Mouse (Mus musculus): ENCODE measurements around the gene Lrrc47. TPM values are rescaled to one million over a fixed set of nuclear protein-coding genes. Genes with fewer than 3 reads are reported as not detected.

The Lrrc47 gene
- polyA plus RNA-seq, 1 experiment from 2014 or later: 34.4 TPM

DNA sequence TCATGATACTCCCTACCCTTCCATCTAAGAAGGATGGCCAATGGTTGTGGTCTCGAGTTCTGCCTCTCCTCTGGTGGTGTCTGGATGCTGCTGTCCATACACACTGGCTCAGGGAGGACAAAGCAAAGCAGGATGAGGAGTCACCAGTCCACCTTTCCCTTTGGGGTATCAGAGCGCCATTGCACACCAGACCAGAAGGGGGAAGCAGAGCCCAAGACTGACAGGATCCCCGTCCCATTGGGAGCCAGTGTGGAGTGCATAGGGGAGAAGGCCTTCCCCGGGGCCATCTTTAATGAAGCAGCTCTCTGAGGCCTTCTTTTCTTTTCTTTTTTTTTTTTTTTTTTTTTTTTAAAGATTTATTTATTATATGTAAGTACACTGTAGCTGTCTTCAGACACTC, 41.5 kb downstream of the Lrrc47 start:
- 58% methylated on average over 4 of the region's 4 CpGs for WGBS

DNA sequence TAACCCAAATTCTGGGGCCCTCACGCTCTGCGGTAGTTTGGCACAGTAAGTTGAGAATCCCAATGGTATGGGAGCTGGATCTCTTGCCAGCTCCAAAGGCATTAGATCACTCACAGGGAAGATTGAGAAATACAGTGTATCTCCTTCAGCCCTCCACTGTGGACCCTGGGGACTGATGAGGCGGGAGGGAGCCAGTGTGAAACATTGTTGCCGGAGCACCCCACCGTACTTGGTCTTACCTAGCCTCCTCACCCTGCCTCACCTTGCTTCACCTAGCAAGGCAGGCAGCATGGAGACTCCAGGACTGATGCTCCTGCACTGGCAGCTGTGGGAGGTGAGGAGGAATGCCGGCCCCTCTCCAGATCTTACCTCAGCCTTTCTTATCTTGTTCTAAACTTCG, 44.0 kb downstream of the Lrrc47 start:
- no peak overlapping the region for H3K4me2 ChIP-seq
- no peak overlapping the region for H3K4me3 ChIP-seq (replicated peaks)
- no peak overlapping the region for H3K9ac ChIP-seq (replicated peaks)
- H3K9me3 ChIP-seq: no peaks in the 10 kb centered on the region
- H3K36me3 ChIP-seq: no peaks in the 10 kb centered on the region
- no peak for ATAC-seq (ENCODE audit: insufficient number of reproducible peaks, insufficient read depth, low FRiP score, low TSS enrichment, low read depth)
- no peaks in the 10 kb centered on the region; the same call in 1 of the 2 replicates for H3K4me1 ChIP-seq (replicated peaks)
- 85% methylated on average over 7 of the region's 7 CpGs for WGBS
- no peak overlapping the region for H3K27ac ChIP-seq
- peaks cover 6% of the 10 kb centered on the region; the same call in 1 of the 2 replicates for H3K27me3 ChIP-seq

More for the DNA sequence above, 41.5 kb downstream of the Lrrc47 start:
- no peak overlapping the region for H3K4me3 ChIP-seq (replicated peaks)
- H3K36me3 ChIP-seq: no peaks in the 10 kb centered on the region
- no peak for ATAC-seq (ENCODE audit: insufficient number of reproducible peaks, insufficient read depth, low FRiP score, low TSS enrichment, low read depth)
- H3K27ac ChIP-seq: no peak overlapping the region
- H3K4me1 ChIP-seq (replicated peaks): no peaks in the 10 kb centered on the region; the same call in 1 of the 2 replicates
- H3K27me3 ChIP-seq: no peaks in the 10 kb centered on the region
- H3K9ac ChIP-seq (replicated peaks): no peak overlapping the region
- H3K4me2 ChIP-seq: no peak overlapping the region
- no peaks in the 10 kb centered on the region for H3K9me3 ChIP-seq

DNA sequence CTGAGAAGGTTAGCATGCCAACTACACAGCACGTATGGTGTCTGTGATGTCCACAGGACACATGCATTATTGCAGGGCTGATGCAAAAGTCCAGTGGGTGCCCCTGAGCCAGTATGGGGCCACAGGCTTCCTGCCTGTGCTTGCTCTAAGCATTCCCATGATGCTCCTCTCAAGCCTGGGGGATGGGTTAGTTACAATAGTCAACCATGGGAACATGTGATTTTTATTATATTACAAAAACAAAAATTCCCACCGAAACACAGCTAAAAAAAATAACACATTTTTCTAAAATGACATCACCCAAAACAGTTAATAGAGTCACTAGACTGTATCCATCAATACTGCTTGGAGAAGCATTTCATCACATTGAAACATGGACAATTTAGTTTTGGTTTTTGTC, 44.5 kb downstream of the Lrrc47 start:
- H3K27ac ChIP-seq: no peak overlapping the region
- WGBS: 71% methylated on average over 2 of the region's 2 CpGs

DNA sequence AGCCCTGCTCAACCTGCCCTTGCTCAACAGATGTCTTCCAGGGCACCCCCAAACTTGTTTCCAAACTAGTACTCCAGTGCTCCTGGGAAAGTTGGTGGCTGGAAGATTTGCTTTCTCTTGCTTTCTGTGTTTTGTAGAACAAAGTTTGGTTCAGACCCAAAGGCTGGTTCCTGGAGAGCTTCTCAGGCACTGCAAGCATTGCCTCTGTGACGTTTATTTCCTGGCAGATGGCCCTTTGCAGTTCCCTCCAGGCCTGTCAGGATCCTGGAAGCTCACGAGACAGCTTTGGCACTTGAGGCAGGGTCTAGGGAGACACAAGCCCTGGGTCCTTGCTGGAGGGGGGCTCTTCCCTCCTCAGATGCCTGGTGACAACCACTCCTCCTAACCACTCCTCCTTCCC, 45.1 kb downstream of the Lrrc47 start:
- Histone ChIP-seq H3K9me3 (no peaks in the 10 kb centered on the region), H3K27me3 (peaks cover 6% of the 10 kb centered on the region; the same call in 1 of the 2 replicates), H3K36me3 (no peaks in the 10 kb centered on the region), H3K9ac (replicated peaks) (0 out of 2 replicates have a peak overlapping the region, but pooled peaks have one; percentile 18), H3K4me2 (no peak overlapping the region), H3K4me1 (replicated peaks) (no peaks in the 10 kb centered on the region; the same call in 1 of the 2 replicates), H3K4me3 (replicated peaks) (no peak overlapping the region), H3K27ac (no peak overlapping the region)
- no peak for ATAC-seq (ENCODE audit: insufficient number of reproducible peaks, insufficient read depth, low FRiP score, low TSS enrichment, low read depth)
- 36% methylated on average over 2 of the region's 2 CpGs for WGBS

More for the DNA sequence above, 44.5 kb downstream of the Lrrc47 start:
- peaks cover 6% of the 10 kb centered on the region; the same call in 1 of the 2 replicates for H3K27me3 ChIP-seq
- H3K9ac ChIP-seq (replicated peaks): no peak overlapping the region
- no peak overlapping the region for H3K4me3 ChIP-seq (replicated peaks)
- H3K4me1 ChIP-seq (replicated peaks): no peaks in the 10 kb centered on the region; the same call in 1 of the 2 replicates
- no peaks in the 10 kb centered on the region for H3K36me3 ChIP-seq
- H3K4me2 ChIP-seq: no peak overlapping the region
- ATAC-seq (ENCODE audit: insufficient number of reproducible peaks, insufficient read depth, low FRiP score, low TSS enrichment, low read depth): no peak
- no peaks in the 10 kb centered on the region for H3K9me3 ChIP-seq

DNA sequence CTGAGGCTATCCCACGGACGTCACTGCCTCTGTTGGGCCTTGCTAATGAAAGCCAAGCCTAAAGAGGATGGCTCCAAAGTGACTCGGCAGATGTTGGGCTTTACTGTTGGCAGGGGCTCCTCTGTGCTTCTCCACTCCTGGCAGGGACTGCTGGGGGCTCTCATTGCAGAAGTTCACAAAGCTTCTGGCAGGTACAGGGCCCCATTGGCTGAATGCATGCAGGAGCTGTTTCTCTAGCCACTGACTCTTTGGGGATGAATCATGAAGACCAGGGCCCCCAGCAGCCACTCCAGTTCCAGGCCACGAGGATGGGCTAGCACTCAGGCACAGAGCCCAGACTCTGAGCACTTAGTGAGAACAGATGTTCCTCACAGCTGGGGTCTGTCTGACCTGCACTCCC, 46.2 kb downstream of the Lrrc47 start:
- H3K9ac ChIP-seq (replicated peaks): no peak overlapping the region
- 51% methylated on average over 4 of the region's 4 CpGs for WGBS
- no peak overlapping the region for H3K27ac ChIP-seq
- no peaks in the 10 kb centered on the region for H3K36me3 ChIP-seq
- no peak for ATAC-seq (ENCODE audit: insufficient number of reproducible peaks, insufficient read depth, low FRiP score, low TSS enrichment, low read depth)
- no peak overlapping the region for H3K4me3 ChIP-seq (replicated peaks)
- no peaks in the 10 kb centered on the region for H3K9me3 ChIP-seq
- no peak overlapping the region for H3K4me2 ChIP-seq
- no peaks in the 10 kb centered on the region; the same call in 1 of the 2 replicates for H3K4me1 ChIP-seq (replicated peaks)
- H3K27me3 ChIP-seq: peaks cover 10% of the 10 kb centered on the region; the same call in 1 of the 2 replicates

DNA sequence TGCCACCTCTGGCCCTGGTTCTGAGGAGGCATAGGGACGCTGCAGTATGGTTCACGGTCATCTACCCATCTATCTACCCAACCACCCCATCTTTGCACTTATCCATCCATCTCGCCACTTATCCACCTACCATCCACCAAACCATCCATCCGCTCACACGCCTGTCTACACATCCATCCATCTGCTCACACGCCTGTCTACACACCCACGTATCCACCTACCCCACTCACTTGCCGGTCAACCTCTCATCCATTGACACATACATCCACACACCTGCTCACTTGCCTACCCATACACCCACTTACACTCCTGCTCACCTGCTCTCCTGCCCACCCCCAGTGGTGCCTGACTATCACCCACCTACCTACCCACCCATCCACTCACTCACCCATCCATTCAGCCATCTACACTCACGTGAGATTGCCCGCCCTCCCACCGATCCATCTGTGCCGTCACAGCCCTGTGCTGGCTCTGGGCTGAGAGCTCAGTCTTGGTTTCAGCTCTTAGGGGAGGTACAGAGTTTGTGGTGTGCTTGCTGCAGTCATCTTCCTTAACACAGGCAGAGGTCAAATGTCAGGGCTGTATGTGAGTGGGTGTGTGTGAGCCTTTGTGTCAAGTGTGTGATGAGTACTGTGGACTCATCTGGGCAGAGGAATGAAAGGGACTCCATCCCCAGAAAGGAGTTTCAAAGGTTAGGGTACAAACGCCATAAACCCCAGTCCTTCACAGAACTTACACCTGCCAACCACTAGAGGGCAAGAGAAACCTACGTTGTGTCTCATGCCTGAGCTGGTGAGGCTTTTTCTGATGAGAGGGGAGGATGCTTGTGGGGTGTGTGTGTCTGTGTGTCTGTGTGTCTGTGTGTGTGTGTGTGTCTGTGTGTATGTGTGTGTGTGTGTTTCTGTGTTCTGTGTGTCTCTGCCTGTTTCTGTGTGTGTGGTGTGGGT, 53.6 kb downstream of the Lrrc47 start:
- Histone ChIP-seq H3K9ac (replicated peaks) (no peak overlapping the region), H3K9me3 (no peaks in the 10 kb centered on the region), H3K4me3 (replicated peaks) (no peak overlapping the region), H3K36me3 (no peaks in the 10 kb centered on the region), H3K27ac (no peak overlapping the region), H3K4me1 (replicated peaks) (no peaks in the 10 kb centered on the region), H3K4me2 (no peak overlapping the region), H3K27me3 (peaks cover 46% of the 10 kb centered on the region)
- ATAC-seq (ENCODE audit: insufficient number of reproducible peaks, insufficient read depth, low FRiP score, low TSS enrichment, low read depth): peak; percentile 27; the same call in 1 of the 2 replicates
- WGBS: 61% methylated on average over 14 of the region's 14 CpGs

DNA sequence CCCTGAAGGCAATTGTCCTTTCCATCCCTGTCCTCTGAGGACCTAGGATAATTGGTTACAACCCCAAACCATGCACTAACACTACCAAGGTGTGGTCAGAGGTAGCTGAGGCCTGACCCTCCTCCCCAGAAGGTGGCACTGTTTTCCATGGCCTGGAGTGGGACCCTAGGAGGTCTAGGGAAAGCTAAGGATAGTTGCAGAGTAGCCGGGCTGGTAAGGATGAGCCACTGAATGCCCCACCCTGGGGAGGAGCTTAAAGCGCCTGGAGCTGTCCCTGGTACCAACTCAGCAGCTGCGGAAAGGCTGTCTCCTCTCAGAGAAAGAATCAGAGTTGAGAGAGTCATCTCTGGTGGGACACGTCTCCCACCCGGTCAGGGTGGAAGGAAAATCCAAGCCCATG, 59.4 kb downstream of the Lrrc47 start:
- Histone ChIP-seq H3K4me1 (replicated peaks) (peaks cover 12% of the 10 kb centered on the region; the same call in 1 of the 2 replicates), H3K4me3 (replicated peaks) (no peak overlapping the region), H3K27ac (no peak overlapping the region), H3K9ac (replicated peaks) (no peak overlapping the region), H3K27me3 (peaks cover 80% of the 10 kb centered on the region), H3K9me3 (no peaks in the 10 kb centered on the region), H3K4me2 (no peak overlapping the region), H3K36me3 (no peaks in the 10 kb centered on the region)
- 0 out of 2 replicates have a peak, but pooled peaks have one; percentile 11 for ATAC-seq (ENCODE audit: insufficient number of reproducible peaks, insufficient read depth, low FRiP score, low TSS enrichment, low read depth)
- WGBS: 3% methylated on average over 5 of the region's 5 CpGs

Other genes starting within 250 kb of the Lrrc47 start
- 105 and 116 TPM in 2 replicates for gene A430005L14Rik, start 54.5 kb upstream of the Lrrc47 start, polyA plus RNA-seq (2016; fragmentation: Nextera tagmentation; extraction: Ambion mirVana)
- gene Dffb, start 36.6 kb upstream of the Lrrc47 start, polyA plus RNA-seq (2016; fragmentation: Nextera tagmentation; extraction: Ambion mirVana): 14.9 and 15.9 TPM in 2 replicates
- 20.4 and 21.0 TPM in 2 replicates for gene Cep104, start 36.5 kb upstream of the Lrrc47 start, polyA plus RNA-seq (2016; fragmentation: Nextera tagmentation; extraction: Ambion mirVana)
- gene Smim1, start 14.5 kb downstream of the Lrrc47 start, polyA plus RNA-seq (2016; fragmentation: Nextera tagmentation; extraction: Ambion mirVana): 6.3 and 8.1 TPM in 2 replicates
- gene Ccdc27, start 30.9 kb downstream of the Lrrc47 start, polyA plus RNA-seq (2016; fragmentation: Nextera tagmentation; extraction: Ambion mirVana): not detected in 2 replicates
- gene Trp73, start 128.5 kb downstream of the Lrrc47 start, polyA plus RNA-seq (2016; fragmentation: Nextera tagmentation; extraction: Ambion mirVana): 1.2 and 1.9 TPM in 2 replicates
- 46.0 and 48.5 TPM in 2 replicates for gene Wrap73, start 130.6 kb downstream of the Lrrc47 start, polyA plus RNA-seq (2016; fragmentation: Nextera tagmentation; extraction: Ambion mirVana)
- gene Tprgl, start 148.9 kb downstream of the Lrrc47 start, polyA plus RNA-seq (2016; fragmentation: Nextera tagmentation; extraction: Ambion mirVana): 111 and 115 TPM in 2 replicates
- 58.4 and 59.0 TPM in 2 replicates for gene Megf6, start 159.0 kb downstream of the Lrrc47 start, polyA plus RNA-seq (2016; fragmentation: Nextera tagmentation; extraction: Ambion mirVana)